Mouse (Mus musculus): ENCODE measurements around the gene Ttc27.

- TF ChIP-seq CTCF (IDR thresholded peaks at IDR 0.05; ENCODE audit: borderline replicate concordance, insufficient read depth, low read depth, low read length): no peak
- TF ChIP-seq POLR2A (IDR thresholded peaks at IDR 0.05; ENCODE audit: borderline replicate concordance, insufficient read depth, low read length): no peak
Measured at GRCm38 (mm10) chr17:74912995-74913394, 195.5 kb downstream of the Ttc27 start.
